Comparison of ENCODE assay signal across 23 mouse cellular contexts in genomic region chr19:16556988-16557387, GRCm38 (mm10).
DNase-seq lines count a peak whose midpoint lies in the region; ATAC-seq and TF ChIP-seq lines count a peak whose summit lies in the region.
"Had no signal": no experiment of that assay in that cellular context is flagged by ENCODE, and none has a peak within 500 bp of the region (broad histone marks: within the 10 kb centered on the region; RNA-seq: fewer than 3 reads in every experiment).

No protein-coding gene starts in this region.

- 47% methylated on average over 8 of the region's 8 CpGs for WGBS in intestine, embryonic 16.5 days
- whole genome bisulfite sequencing in intestine, postnatal 0 days, result 61% methylated on average over 8 of the region's 8 CpGs
- 29% methylated on average over 8 of the region's 8 CpGs for WGBS in lung, embryonic 16.5 days
- WGBS in limb, embryonic 15.5 days, result 18% methylated on average over 8 of the region's 8 CpGs
- 61% methylated on average over 8 of the region's 8 CpGs for WGBS in forebrain, postnatal 0 days

- no peak overlapping the region for H3K9ac ChIP-seq in intestine, embryonic 16.5 days (ENCODE audit: low read depth, low read length)
- H3K9ac ChIP-seq in intestine, postnatal 0 days (ENCODE audit: low read depth, low read length), result no peak overlapping the region
- H3K9ac ChIP-seq in lung, embryonic 16.5 days (ENCODE audit: low read length), result no peak overlapping the region
- H3K9ac ChIP-seq in limb, embryonic 15.5 days, result no peak overlapping the region
- no peak overlapping the region for H3K9ac ChIP-seq in forebrain, postnatal 0 days
- H3K9ac ChIP-seq: embryonic facial prominence, embryonic 15.5 days; forebrain, embryonic 15.5 days; hindbrain, embryonic 14.5 days; liver, embryonic 12.5 days had no signal

- TF ChIP-seq CTCF in intestine, postnatal 0 days (IDR thresholded peaks at IDR 0.05; ENCODE audit: low read depth), result no peak
- no peak for TF ChIP-seq CTCF in brain, embryonic 14.5 days (IDR thresholded peaks at IDR 0.05; ENCODE audit: borderline replicate concordance, extremely low read depth, insufficient read depth, insufficient read length)
- TF ChIP-seq CTCF in forebrain, postnatal 0 days (IDR thresholded peaks at IDR 0.05; ENCODE audit: low read depth), result no peak

- H3K4me3 ChIP-seq in intestine, embryonic 16.5 days (ENCODE audit: low read length), result no peak overlapping the region
- H3K4me3 ChIP-seq in intestine, postnatal 0 days (ENCODE audit: low read depth, low read length), result no peak overlapping the region
- H3K4me3 ChIP-seq in lung, embryonic 16.5 days (ENCODE audit: low read length), result no peak overlapping the region
- H3K4me3 ChIP-seq in limb, embryonic 15.5 days, result no peak overlapping the region
- H3K4me3 ChIP-seq in forebrain, postnatal 0 days (ENCODE audit: low read depth, low read length), result no peak overlapping the region
- H3K4me3 ChIP-seq: embryonic facial prominence, embryonic 15.5 days; forebrain, embryonic 15.5 days; left cerebral cortex, adult 2 months; liver, embryonic 12.5 days had no signal

- no peak for DNase-seq in lung, adult 18-20 months
- DNase-seq in brain, embryonic 14.5 days (ENCODE audit: low read depth), result peak; percentile 11
- DNase-seq in forebrain, postnatal 0 days, result no peak
- DNase-seq: adrenal gland, adult 2 months; B cell, adult 2 months; cerebellum, adult 2 months; cerebellum, postnatal 25 days; embryo, embryonic 11 days; left cerebral cortex, postnatal 4 days; right cerebral cortex, postnatal 4 days had no signal

- no peak for ATAC-seq in intestine, embryonic 16.5 days
- ATAC-seq in intestine, postnatal 0 days, result no peak
- peak; percentile 88 for ATAC-seq in lung, embryonic 16.5 days (ENCODE audit: low read depth)
- ATAC-seq in limb, embryonic 15.5 days (ENCODE audit: insufficient number of reproducible peaks, low FRiP score, low TSS enrichment, low read depth), result peak; percentile 56; the same call in 1 of the 2 replicates
- no peak for ATAC-seq in forebrain, postnatal 0 days
- ATAC-seq: forebrain, embryonic 15.5 days; inflammation-experienced regulatory T-cells, adult 6 months; liver, embryonic 12.5 days had no signal

- TF ChIP-seq POLR2A in brain, embryonic 14.5 days (IDR thresholded peaks at IDR 0.05; ENCODE audit: borderline replicate concordance, extremely low read depth, insufficient read depth, insufficient read length, poor library complexity, severe bottlenecking), result no peak

- no peak overlapping the region for H3K4me2 ChIP-seq in intestine, embryonic 16.5 days (ENCODE audit: low read depth, low read length)
- H3K4me2 ChIP-seq in intestine, postnatal 0 days (replicated peaks; ENCODE audit: low read depth), result no peak overlapping the region
- H3K4me2 ChIP-seq in lung, embryonic 16.5 days (ENCODE audit: low read depth, low read length), result no peak overlapping the region
- H3K4me2 ChIP-seq in limb, embryonic 15.5 days, result no peak overlapping the region
- H3K4me2 ChIP-seq in forebrain, postnatal 0 days (ENCODE audit: low read depth), result no peak overlapping the region
- H3K4me2 ChIP-seq: embryonic facial prominence, embryonic 15.5 days; forebrain, embryonic 15.5 days; hindbrain, embryonic 14.5 days; liver, embryonic 12.5 days had no signal

- peaks cover 2% of the 10 kb centered on the region; the same call in 1 of the 2 replicates for H3K4me1 ChIP-seq in intestine, embryonic 16.5 days (ENCODE audit: control insufficient read depth, insufficient read depth, low read length)
- H3K4me1 ChIP-seq in intestine, postnatal 0 days (replicated peaks; ENCODE audit: control insufficient read depth, insufficient read depth, low read length), result no peaks in the 10 kb centered on the region
- H3K4me1 ChIP-seq in lung, embryonic 16.5 days (replicated peaks; ENCODE audit: control insufficient read depth, insufficient read depth, low read length), result peaks cover 7% of the 10 kb centered on the region; the same call in 1 of the 2 replicates
- peaks cover 20% of the 10 kb centered on the region for H3K4me1 ChIP-seq in limb, embryonic 15.5 days
- no peaks in the 10 kb centered on the region for H3K4me1 ChIP-seq in forebrain, postnatal 0 days (ENCODE audit: insufficient read depth)
- H3K4me1 ChIP-seq: forebrain, embryonic 15.5 days; liver, embryonic 12.5 days had no signal

- H3K36me3 ChIP-seq in intestine, embryonic 16.5 days (ENCODE audit: control insufficient read depth, insufficient read depth, low read length), result no peaks in the 10 kb centered on the region
- H3K36me3 ChIP-seq in intestine, postnatal 0 days (ENCODE audit: control insufficient read depth, insufficient read depth), result no peaks in the 10 kb centered on the region
- H3K36me3 ChIP-seq in lung, embryonic 16.5 days (ENCODE audit: control insufficient read depth, insufficient read depth, low read length), result no peaks in the 10 kb centered on the region
- H3K36me3 ChIP-seq in limb, embryonic 15.5 days, result no peaks in the 10 kb centered on the region
- H3K36me3 ChIP-seq in forebrain, postnatal 0 days (ENCODE audit: insufficient read depth), result no peaks in the 10 kb centered on the region
- H3K36me3 ChIP-seq: embryonic facial prominence, embryonic 15.5 days; forebrain, embryonic 15.5 days; G1E; liver, embryonic 12.5 days had no signal

- no peaks in the 10 kb centered on the region for H3K9me3 ChIP-seq in intestine, embryonic 16.5 days (ENCODE audit: control insufficient read depth, low read length)
- no peaks in the 10 kb centered on the region for H3K9me3 ChIP-seq in intestine, postnatal 0 days (ENCODE audit: control insufficient read depth)
- no peaks in the 10 kb centered on the region for H3K9me3 ChIP-seq in lung, embryonic 16.5 days (ENCODE audit: control insufficient read depth, low read length)
- H3K9me3 ChIP-seq in limb, embryonic 15.5 days, result no peaks in the 10 kb centered on the region
- no peaks in the 10 kb centered on the region for H3K9me3 ChIP-seq in forebrain, postnatal 0 days (ENCODE audit: low read length)
- H3K9me3 ChIP-seq: embryonic facial prominence, embryonic 15.5 days; forebrain, embryonic 15.5 days; G1E; liver, embryonic 12.5 days had no signal

- H3K27ac ChIP-seq in intestine, embryonic 16.5 days (ENCODE audit: low read length), result peak overlapping the region; percentile 20; the same call in 1 of the 2 replicates
- no peak overlapping the region for H3K27ac ChIP-seq in intestine, postnatal 0 days (ENCODE audit: low read depth, low read length)
- H3K27ac ChIP-seq in lung, embryonic 16.5 days (ENCODE audit: low read length), result peak overlapping the region; percentile 10
- H3K27ac ChIP-seq in limb, embryonic 15.5 days, result peak overlapping the region; percentile 22; the same call in 1 of the 2 replicates
- H3K27ac ChIP-seq in forebrain, postnatal 0 days (ENCODE audit: low read depth, low read length), result no peak overlapping the region
- H3K27ac ChIP-seq: embryonic facial prominence, embryonic 15.5 days; forebrain, embryonic 15.5 days; hindbrain, embryonic 14.5 days; left cerebral cortex, adult 2 months; liver, embryonic 12.5 days; macrophage had no signal

- no peaks in the 10 kb centered on the region for H3K27me3 ChIP-seq in intestine, embryonic 16.5 days (replicated peaks; ENCODE audit: control insufficient read depth, insufficient read depth, low read length)
- no peaks in the 10 kb centered on the region for H3K27me3 ChIP-seq in intestine, postnatal 0 days (replicated peaks; ENCODE audit: control insufficient read depth, insufficient read depth, low read length)
- H3K27me3 ChIP-seq in lung, embryonic 16.5 days (ENCODE audit: control insufficient read depth, insufficient read depth, low read depth, low read length), result no peaks in the 10 kb centered on the region
- H3K27me3 ChIP-seq in limb, embryonic 15.5 days, result no peaks in the 10 kb centered on the region
- no peaks in the 10 kb centered on the region for H3K27me3 ChIP-seq in forebrain, postnatal 0 days (ENCODE audit: insufficient read depth, low read length)
- H3K27me3 ChIP-seq: CH12.LX; embryonic facial prominence, embryonic 15.5 days; forebrain, embryonic 15.5 days; liver, embryonic 12.5 days had no signal

Comparison
In these comparisons a context has a peak if more than half of its experiments do, and no peak if none do; other contexts are left out.
1. H3K27ac ChIP-seq: peak in intestine, embryonic 16.5 days (single experiment), lung, embryonic 16.5 days (single experiment) and limb, embryonic 15.5 days (single experiment); none in intestine, postnatal 0 days (single experiment) and forebrain, postnatal 0 days (single experiment).
2. ATAC-seq: peak in lung, embryonic 16.5 days (single experiment) and limb, embryonic 15.5 days (single experiment); none in intestine, embryonic 16.5 days (single experiment), intestine, postnatal 0 days (single experiment) and forebrain, postnatal 0 days (single experiment).